Mouse (Mus musculus) midbrain, embryonic 15.5 days (tissue): ENCODE measurements around the gene Grem1. TPM values are rescaled to one million over a fixed set of nuclear protein-coding genes. Genes with fewer than 3 reads are reported as not detected.

Source experiments
- ATAC-seq: fragments of 200-750 bp; cut with Nextera tagmentation; replicated peaks from 2 replicates; pipeline ENCODE4 v1.8.0; 2017; ENCODE audit warnings: moderate TSS enrichment
- H3K27ac ChIP-seq: fragments of 300-500 bp; sonication (generic); 2 replicates; pipeline ENCODE4 v1.5.1; 2015; ENCODE audit warnings: mild to moderate bottlenecking, inconsistent platforms
- H3K27me3 ChIP-seq: fragments of 300-500 bp; sonication (generic); replicated peaks from 2 replicates; pipeline ENCODE4 v1.6.1; 2015; ENCODE audit warnings: inconsistent platforms
- H3K36me3 ChIP-seq: fragments of 300-500 bp; sonication (generic); replicated peaks from 2 replicates; pipeline ENCODE4 v1.6.1; 2015; ENCODE audit warnings: inconsistent platforms
- H3K4me1 ChIP-seq: fragments of 300-500 bp; sonication (generic); 2 replicates; pipeline ENCODE4 v1.6.1; 2015; ENCODE audit warnings: inconsistent platforms
- H3K4me2 ChIP-seq: fragments of 300-500 bp; sonication (generic); 2 replicates; pipeline ENCODE4 v1.6.1; 2015; ENCODE audit warnings: inconsistent platforms, mild to moderate bottlenecking, moderate library complexity
- H3K4me3 ChIP-seq: fragments of 300-500 bp; sonication (generic); 2 replicates; pipeline ENCODE4 v1.5.1; 2015; ENCODE audit warnings: mild to moderate bottlenecking, inconsistent platforms
- H3K9ac ChIP-seq: fragments of 300-500 bp; sonication (generic); 2 replicates; pipeline ENCODE4 v1.6.1; 2015; ENCODE audit warnings: mild to moderate bottlenecking, inconsistent platforms
- H3K9me3 ChIP-seq: fragments of 300-500 bp; sonication (generic); 2 replicates; pipeline ENCODE4 v1.6.1; 2016; ENCODE audit warnings: inconsistent platforms
- WGBS: fragments of 180-500 bp; shearing (Covaris S2); methylation state at CpG from one replicate; pipeline ENCODE4 v1.1.7; 2015; ENCODE audit warnings: mixed read lengths; 5-methylcytosine and 5-hydroxymethylcytosine counted together
- polyA plus RNA-seq: library from polyadenylated mRNA; unstranded; fragments of >200 nt; fragmentation: Nextera tagmentation; extraction: Ambion mirVana; gene quantifications from 2 replicates; pipeline ENCODE4 v1.2.1, GENCODE M21; 2015

Gene Grem1
- polyA plus RNA-seq, 1 experiment from 2014 or later = 1.4 TPM

DNA sequence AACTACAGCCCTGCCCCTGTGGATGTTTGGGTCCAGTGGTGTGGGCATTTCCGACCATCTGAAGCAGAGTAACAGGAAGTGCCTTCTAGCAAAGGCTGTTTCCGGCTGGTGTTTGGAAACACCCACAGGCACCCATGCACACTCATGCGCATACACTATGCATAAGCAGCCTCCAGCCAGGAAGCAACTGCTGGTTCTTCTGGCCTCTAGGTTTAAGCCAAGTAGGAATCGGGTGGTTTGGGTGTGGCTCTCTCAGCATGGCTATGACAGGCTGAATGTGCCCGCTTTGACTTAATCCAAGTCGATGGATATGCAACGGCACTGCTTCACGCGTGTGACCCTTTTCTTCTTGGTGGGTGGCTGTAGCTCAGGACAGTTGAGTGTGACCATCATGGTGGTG, 9.1 kb downstream of the Grem1 start:
- no peak overlapping the region for H3K9ac ChIP-seq
- no peak overlapping the region for H3K4me2 ChIP-seq
- H3K9me3 ChIP-seq = no peaks in the 10 kb centered on the region
- no peak for ATAC-seq
- H3K27me3 ChIP-seq = no peaks in the 10 kb centered on the region
- no peak overlapping the region for H3K4me3 ChIP-seq
- H3K27ac ChIP-seq = no peak overlapping the region
- no peaks in the 10 kb centered on the region for H3K36me3 ChIP-seq
- no peaks in the 10 kb centered on the region for H3K4me1 ChIP-seq
- 96% methylated on average over 9 of the region's 9 CpGs for WGBS

DNA sequence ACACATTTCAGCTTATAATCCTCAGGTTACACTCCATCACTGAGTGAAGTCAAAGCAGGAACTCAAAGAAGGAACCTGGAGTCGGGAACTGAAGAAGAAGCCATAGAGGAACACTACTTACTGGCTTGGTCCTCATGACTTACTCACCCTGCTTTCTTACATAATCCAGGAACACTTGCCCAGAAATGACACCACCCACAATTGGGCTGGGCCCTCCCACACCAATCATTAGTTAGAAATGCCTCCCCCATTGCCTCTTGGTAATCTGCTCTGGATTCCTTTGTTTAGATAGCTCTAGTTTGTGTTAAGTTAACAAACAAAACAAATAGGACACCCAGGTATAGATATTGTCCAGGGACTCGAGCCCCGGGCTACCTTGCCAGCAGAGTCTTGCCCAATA, 29.9 kb downstream of the Grem1 start:
- H3K27me3 ChIP-seq = no peaks in the 10 kb centered on the region
- no peak overlapping the region for H3K27ac ChIP-seq
- no peak overlapping the region for H3K4me2 ChIP-seq
- no peak overlapping the region for H3K9ac ChIP-seq
- no peak overlapping the region for H3K4me3 ChIP-seq
- no peak for ATAC-seq
- no peaks in the 10 kb centered on the region for H3K36me3 ChIP-seq
- no peaks in the 10 kb centered on the region for H3K9me3 ChIP-seq
- WGBS = 89% methylated on average over 3 of the region's 3 CpGs
- H3K4me1 ChIP-seq = no peaks in the 10 kb centered on the region

DNA sequence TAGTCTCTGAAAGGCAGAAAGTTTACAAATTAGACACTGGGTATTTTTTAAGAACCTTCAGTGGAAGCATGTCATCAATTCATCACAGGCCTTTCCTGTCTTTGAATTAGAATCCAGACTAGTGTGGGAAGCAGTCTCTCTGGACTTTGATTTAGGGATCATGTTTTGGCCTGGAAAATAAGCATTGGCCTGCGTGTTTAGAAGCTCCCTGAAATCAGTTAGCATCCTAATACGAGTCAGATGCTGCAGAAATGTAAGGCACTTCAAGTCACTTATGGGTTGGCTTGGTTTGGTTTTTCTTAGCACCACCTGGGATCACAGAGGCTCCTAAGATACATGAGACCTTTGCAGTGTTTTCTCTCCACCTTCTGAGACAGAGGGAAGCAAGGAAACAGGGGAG, 43.6 kb downstream of the Grem1 start:
- ATAC-seq = no peak
- Histone ChIP-seq H3K9ac (no peak overlapping the region), H3K36me3 (no peaks in the 10 kb centered on the region), H3K27ac (no peak overlapping the region), H3K4me1 (no peaks in the 10 kb centered on the region), H3K27me3 (no peaks in the 10 kb centered on the region), H3K4me2 (no peak overlapping the region), H3K9me3 (no peaks in the 10 kb centered on the region), H3K4me3 (no peak overlapping the region)
- WGBS = 69% methylated on average over 2 of the region's 2 CpGs

DNA sequence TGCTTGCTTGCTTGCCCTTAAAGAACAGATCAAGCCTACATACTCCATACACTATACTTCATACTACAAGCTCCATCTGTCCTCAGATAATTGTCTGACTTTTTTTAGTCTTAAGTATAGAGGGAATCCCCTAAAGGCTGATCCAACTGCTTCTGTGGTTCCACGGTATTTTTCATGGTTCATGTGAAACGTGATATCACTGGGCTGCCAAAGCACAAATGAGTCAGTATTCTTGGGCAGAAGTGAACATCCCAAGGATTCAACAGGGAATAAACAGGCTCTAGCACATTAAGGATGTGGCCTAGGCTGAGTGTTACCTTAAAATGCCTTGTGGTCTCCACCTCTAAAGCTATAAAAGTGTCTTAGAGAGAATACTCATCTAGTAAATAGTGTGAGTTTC, 45.0 kb downstream of the Grem1 start:
- Histone ChIP-seq H3K9me3 (no peaks in the 10 kb centered on the region), H3K4me3 (no peak overlapping the region), H3K27me3 (no peaks in the 10 kb centered on the region), H3K9ac (no peak overlapping the region), H3K4me1 (no peaks in the 10 kb centered on the region), H3K4me2 (no peak overlapping the region), H3K36me3 (no peaks in the 10 kb centered on the region), H3K27ac (no peak overlapping the region)
- 84% methylated on average over 2 of the region's 2 CpGs for WGBS
- ATAC-seq = no peak

DNA sequence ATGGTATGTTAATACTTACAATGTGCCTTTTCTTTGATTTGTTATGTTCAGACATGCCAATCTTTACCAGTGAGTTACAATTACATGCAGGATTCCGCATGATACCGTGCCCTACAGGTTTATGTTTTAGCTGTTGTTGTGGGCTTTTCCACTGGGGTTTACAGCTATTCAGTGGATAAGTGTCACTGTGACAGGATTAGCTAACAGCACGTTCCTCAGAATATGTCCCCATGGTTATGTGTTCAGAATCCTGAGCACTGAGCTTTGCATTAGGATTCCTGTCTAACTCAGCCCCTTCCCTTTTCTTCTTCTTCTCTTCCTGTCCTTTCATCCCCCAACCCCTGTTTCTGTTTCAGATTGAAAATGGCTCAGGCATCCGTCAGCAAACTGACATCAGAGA, 50.9 kb downstream of the Grem1 start:
- peak overlapping the region; percentile 34; the same call in 1 of the 2 replicates for H3K27ac ChIP-seq
- 28% methylated on average over 4 of the region's 4 CpGs for WGBS
- H3K4me2 ChIP-seq = 0 out of 2 replicates have a peak overlapping the region, but pooled peaks have one; percentile 20
- no peaks in the 10 kb centered on the region for H3K4me1 ChIP-seq
- H3K4me3 ChIP-seq = no peak overlapping the region
- no peak overlapping the region for H3K9ac ChIP-seq
- no peaks in the 10 kb centered on the region for H3K9me3 ChIP-seq
- no peaks in the 10 kb centered on the region for H3K36me3 ChIP-seq
- ATAC-seq = peak; percentile 84
- no peaks in the 10 kb centered on the region for H3K27me3 ChIP-seq

DNA sequence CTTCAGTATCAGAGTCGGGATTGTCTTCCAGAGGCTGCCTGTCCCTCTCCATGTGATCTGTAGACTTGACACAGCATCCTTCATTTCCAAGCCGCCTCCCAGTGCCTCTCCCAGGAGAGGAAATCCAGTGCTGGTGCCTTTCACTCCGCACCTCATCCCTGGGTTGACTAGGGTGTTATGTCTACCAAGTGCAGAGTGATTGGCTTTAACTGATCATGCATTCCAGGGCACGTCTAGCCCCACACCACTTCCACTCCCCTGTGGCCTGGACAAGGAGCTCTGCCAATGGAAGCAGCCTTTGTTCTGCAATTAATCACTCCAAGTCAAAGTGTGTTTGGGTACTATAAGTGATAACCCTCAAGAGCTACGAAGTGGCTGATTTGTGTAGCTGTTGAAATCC, 56.9 kb downstream of the Grem1 start:
- H3K27me3 ChIP-seq = no peaks in the 10 kb centered on the region
- no peak overlapping the region for H3K27ac ChIP-seq
- H3K4me2 ChIP-seq = no peak overlapping the region
- H3K4me3 ChIP-seq = no peak overlapping the region
- H3K4me1 ChIP-seq = no peaks in the 10 kb centered on the region
- H3K9me3 ChIP-seq = no peaks in the 10 kb centered on the region
- no peak for ATAC-seq
- H3K9ac ChIP-seq = no peak overlapping the region
- WGBS = 87% methylated on average over 5 of the region's 5 CpGs
- H3K36me3 ChIP-seq = no peaks in the 10 kb centered on the region

DNA sequence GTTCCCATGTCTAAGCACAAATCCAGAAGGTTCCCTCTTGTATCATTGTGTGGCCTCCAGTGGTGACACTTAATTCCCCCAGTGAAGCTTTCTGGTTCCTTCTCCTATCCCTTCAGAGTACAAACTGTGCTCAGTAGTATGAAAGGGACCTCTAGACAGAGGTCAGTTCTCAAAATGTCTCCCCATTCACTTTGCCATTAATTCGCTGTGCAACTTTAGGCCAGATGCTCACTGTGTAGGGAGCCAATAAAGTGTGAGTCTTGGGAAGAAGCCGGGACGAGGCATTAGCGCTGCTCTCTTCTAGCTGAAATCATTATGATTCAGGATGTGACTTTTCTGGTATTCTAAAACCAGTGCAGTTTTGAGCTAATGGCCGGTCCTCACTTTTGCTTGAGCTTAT, 61.8 kb downstream of the Grem1 start:
- H3K9ac ChIP-seq = no peak overlapping the region
- no peaks in the 10 kb centered on the region for H3K27me3 ChIP-seq
- H3K4me1 ChIP-seq = no peaks in the 10 kb centered on the region
- no peaks in the 10 kb centered on the region for H3K36me3 ChIP-seq
- no peak overlapping the region for H3K4me2 ChIP-seq
- H3K27ac ChIP-seq = no peak overlapping the region
- H3K9me3 ChIP-seq = no peaks in the 10 kb centered on the region
- no peak for ATAC-seq
- WGBS = 86% methylated on average over 5 of the region's 5 CpGs
- no peak overlapping the region for H3K4me3 ChIP-seq

DNA sequence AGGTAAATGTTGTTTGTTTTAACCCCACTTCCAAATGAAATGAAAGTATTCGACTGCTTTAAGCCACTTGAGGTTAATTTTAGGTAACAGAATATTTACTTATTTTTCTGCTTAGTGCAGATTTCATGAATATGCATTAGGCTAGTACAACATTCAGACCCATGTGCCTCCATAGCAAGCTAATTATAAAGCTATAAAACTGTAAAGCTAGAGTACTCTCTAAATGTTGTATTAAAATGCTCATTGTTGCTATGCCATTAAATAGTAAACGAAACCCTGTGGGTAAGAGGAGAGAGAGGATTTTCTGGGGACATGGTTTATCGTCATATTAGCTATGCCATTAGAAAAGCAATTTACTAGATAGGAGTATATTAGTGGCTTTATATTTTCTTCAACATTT, 62.2 kb downstream of the Grem1 start:
- no peaks in the 10 kb centered on the region for H3K9me3 ChIP-seq
- no peak overlapping the region for H3K9ac ChIP-seq
- H3K27me3 ChIP-seq = no peaks in the 10 kb centered on the region
- ATAC-seq = no peak
- no peak overlapping the region for H3K27ac ChIP-seq
- no peak overlapping the region for H3K4me3 ChIP-seq
- no peaks in the 10 kb centered on the region for H3K36me3 ChIP-seq
- no peak overlapping the region for H3K4me2 ChIP-seq
- no peaks in the 10 kb centered on the region for H3K4me1 ChIP-seq
- 78% methylated on average over 3 of the region's 3 CpGs for WGBS

Other genes with a start within 250 kb of the Grem1 start
- 236 and 249 TPM in 2 replicates for gene Scg5, start 70.5 kb upstream of the Grem1 start, polyA plus RNA-seq
- gene Arhgap11a, start 90.0 kb upstream of the Grem1 start, polyA plus RNA-seq = 6.5 and 6.7 TPM in 2 replicates